Mouse (Mus musculus) T-helper 1 cell (primary cell): ENCODE results near the gene Pacsin3.

Experiments used
- in situ Hi-C: fragments of 300-600 bp; cut with MboI, MseI; formaldehyde crosslinking; loops from one replicate; pipeline ENCODE4 v1.15.1; 2025; ENCODE audit warnings: high pct_unique_total_duplicates

The Pacsin3 gene

GRCm38 (mm10) chr2:91301836-91302235 lies 46.1 kb downstream of the Pacsin3 start:
- in situ Hi-C loops = no loop called here

- in situ Hi-C loops = no loop called here
Observed at GRCm38 (mm10) chr2:91302845-91303244, 47.1 kb downstream of the Pacsin3 start.

DNA sequence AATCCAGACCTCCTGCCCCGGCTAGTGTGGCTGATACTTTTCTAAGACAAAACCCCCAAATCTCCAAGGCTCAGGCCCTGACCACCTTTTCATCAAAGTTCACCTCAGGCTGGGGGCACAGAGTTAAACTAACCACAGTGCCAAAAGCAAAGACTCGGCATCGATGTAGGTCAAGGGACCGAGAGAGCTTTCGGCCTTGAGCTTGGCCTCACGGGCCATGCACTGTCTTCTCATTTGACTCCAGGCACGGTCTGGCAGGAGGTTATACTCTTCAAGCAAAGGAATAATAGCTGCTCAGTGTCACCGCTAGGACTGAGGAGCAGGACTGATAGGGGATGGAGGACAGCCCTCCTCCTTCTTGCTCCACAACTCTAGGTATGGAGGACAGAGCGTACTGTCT lies 50.2 kb downstream of the Pacsin3 start:
- in situ Hi-C loops = no loop called here

- in situ Hi-C loops = no loop called here
Observed at GRCm38 (mm10) chr2:91306589-91306988, 50.8 kb downstream of the Pacsin3 start.

DNA sequence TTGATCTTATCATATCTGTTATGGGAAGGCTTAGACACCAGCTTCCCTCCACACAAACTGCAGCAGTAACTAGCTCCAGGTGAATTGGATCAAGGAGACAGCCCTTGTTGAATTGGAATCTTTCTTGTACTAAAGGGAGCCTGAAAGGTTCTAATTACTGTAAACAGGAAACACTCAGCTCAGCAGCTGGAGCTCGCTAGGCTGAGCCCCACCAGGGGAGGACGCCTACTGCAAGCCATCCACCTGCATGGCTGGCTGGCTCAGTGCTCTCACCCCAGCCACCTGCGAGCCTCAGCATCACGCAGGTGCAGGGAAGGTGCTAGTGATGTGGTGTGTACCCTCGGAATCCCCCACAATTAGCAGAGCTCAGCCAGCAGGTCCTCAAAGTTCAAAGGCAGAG lies 52.9 kb downstream of the Pacsin3 start:
- in situ Hi-C loops = no loop called here

DNA sequence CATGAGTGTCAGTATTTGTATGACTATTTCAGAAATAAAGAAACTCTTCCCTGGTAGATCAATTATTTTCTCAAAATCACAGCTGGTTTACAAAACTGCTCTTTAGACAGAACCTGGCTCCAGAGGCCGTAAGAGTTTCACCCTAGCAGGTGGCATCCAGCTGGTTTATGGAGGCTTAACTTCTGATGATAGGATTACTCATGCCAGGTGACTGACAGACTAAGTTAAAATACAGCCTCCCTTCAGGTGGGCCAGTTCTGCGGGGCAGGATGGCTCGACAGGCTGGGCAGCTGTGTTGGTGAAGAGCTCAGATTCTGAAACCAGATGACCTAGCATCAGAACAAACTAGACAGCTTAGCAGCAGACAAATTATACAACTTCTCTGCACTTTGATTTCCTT lies 53.8 kb downstream of the Pacsin3 start:
- in situ Hi-C loops = no loop called here

DNA sequence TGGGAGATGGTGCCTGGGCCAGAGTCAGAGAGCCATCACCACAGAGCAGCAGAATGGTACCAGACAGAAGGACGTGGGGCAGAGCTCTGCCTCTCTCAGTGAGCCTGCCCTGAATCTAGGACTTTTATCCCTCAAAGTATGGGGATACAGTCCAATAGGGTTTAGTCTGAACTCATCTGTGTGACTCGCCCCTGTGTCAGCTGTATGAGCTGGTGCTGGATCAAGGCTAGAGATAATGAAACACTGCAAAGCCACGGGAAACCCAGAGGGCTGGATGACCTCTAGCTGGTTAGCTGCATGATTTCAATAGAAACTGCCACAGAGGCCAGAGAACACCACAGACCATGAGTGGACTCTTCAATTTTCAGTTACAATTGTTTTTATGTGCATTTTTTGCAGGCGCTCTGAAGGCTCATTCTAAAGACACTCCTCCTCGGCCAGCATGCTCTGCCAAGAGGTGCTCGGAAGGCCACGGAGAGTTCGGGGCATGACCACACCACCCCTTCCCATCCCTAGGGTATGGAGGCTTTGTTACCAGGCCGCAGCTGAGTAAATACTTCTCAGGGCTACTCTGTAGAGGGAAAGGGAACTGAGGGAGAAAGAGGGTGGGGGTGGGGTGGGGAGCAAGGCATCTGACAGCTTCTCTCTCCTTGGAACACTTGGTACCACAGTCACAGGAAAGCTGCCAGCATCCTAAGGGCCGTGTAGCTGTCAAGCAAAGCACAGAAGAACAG lies 57.0 kb downstream of the Pacsin3 start:
- in situ Hi-C loops = no loop called here

DNA sequence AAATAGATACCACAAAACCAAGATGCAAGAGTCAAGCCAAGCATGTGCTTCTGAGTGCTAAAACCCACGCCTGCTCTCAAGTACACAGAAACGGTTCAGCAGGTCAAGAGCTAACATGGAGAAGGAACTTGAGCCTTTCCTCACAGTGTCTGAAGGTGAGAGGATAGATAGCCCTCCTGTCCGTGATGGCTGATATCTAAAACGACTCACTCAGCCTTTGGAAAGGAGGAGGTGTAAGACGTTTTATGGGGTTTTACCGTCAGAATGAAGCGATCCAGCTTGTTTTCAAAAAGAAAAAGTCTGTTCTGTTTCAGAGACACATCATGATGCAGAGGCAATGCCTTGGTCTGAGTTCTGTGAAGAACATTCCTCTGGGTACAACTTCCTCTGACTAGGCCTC lies 58.4 kb downstream of the Pacsin3 start:
- in situ Hi-C loops = no loop called here
